Mouse (Mus musculus) megakaryocyte progenitor cell, adult 5-6 weeks (primary cell): ENCODE results near the gene Ifitm5. TPM values are rescaled to one million over a fixed set of nuclear protein-coding genes. Genes with fewer than 3 reads are reported as not detected.
A peak's percentile ranks its signal among the peaks of the same experiment; 100 is the strongest.

ENCODE experiments used
- ATAC-seq: replicated peaks from 2 replicates; pipeline ENCODE4 v1.8.0; 2016; ENCODE audit warnings: mild to moderate bottlenecking, moderate TSS enrichment, inconsistent platforms; ENCODE audit not compliant: poor library complexity
- total RNA-seq, 2 experiments: library from RNA; stranded (forward) in 1 of 2; stranded (reverse) in 1 of 2; fragments of 157-497, 149-512 nt in 1 of 2; fragments of 200-1000 nt in 1 of 2; gene quantifications; 2 replicates each; pipeline versions ENCODE4 v1.2.3 to v1.2.4; 2015 to 2017

Ifitm5 gene
- total RNA-seq, 2 experiments from 2014 or later: 1.1 TPM; not detected in 1

DNA sequence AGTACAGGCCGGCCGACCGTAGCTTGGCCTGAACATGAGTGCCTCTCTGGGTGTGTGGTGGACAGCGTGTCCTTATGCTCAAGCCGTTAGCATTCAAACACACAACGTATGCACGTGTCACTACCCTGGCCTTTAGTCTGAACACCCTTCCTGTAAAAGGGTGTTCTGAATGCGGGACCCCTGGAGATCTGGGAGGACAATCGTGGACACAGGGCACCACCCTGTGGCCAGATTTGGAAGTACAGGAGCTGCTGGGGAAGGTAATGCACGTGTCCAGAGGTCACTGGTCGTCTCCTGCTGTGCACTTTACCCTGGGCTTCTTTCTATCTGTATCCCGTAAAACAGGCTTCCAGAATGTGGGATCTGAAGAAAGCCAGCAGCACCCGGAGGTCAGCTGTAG is 46.9 kb downstream of the Ifitm5 start:
- ATAC-seq: peak; percentile 86

DNA sequence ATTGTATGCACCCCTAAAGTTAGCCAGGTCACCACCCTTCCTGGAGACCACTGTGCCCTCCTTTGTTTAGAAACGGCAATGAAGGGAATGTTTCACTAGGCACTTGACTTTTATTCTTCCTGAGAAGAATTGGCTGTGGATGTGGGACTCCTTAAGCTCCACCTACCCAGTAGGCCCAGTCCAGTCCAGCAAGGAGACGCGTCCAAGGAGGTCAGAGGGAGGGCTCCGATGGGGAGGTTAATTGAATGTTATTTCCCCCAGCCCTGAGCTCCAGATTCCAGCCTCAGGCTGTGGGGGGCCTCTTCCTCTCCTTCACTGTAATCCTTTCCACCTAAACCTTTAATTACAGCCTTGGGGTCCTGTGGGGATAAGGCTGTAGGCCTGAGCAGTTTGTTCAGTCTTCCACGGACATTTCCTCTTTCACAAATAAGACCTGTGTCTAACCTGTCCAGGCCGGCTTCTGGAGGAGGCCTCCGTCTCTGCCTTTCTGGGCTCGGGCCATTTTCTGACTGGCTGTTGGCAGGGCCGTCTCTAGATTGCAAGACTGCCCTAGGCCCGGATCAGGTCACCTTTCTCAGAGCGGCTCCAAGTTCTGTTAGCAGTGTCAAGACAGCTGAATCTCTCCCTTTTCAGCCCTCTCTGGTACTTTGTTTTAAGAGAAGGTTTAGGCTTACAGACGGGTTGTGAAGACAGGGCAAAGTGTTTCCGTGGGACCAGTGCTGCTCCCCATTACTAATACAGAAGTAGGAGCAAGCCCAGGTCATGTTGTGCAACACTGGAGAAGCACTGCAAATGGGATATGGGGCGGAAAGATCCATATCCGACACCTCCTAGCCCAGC is 47.8 kb downstream of the Ifitm5 start:
- no peak for ATAC-seq

DNA sequence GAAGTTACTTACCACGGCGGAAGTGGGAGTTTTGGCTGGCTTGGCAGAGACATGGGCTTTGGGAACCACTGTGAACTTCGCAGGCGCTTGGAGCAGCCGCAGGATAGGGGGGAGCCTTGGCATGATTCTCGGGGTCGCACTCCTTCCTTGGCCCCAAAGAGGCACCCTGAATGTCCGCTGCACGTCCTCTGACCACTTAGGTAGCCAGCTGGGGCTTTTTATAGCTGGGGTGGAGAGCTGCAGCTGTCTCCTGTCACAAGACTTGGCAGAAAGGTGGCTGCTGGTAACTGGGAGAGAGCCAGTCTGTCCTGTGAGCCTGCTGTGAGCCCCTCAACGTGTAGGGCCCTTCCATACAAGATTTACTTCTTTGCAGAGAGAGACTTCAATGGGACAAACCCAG is 49.9 kb downstream of the Ifitm5 start, which contains the start of gene Cox8b:
Cox8b (minus strand) TSS at position 227 of the 400 bp plus-strand sequence.
- ATAC-seq: no peak

DNA sequence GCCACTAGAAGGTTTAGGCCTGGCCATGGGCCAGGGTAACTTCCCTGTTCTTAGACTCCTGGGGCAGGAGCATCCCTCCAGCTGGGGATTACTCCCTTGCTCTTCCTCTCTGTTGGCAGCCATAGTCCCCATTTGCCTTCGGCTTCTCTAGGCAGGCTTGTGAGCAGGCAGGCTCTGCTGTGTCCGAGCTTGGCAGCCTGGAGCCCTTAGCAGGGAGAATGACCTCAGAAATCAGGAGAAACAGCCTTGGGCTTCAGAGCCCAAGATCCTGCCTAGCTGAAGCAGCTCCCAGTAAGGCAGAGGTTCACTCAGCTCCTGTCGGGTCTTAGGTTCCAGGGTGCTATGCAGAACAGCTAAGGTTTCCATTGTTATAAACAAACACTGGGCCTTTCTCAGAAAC is 51.0 kb downstream of the Ifitm5 start:
- no peak for ATAC-seq

Other genes with a start within 250 kb of the Ifitm5 start
- gene Cyp2e1, start 186.6 kb downstream of the Ifitm5 start, total RNA-seq (2015): not detected in 2 replicates
- gene Cyp2e1, start 186.6 kb downstream of the Ifitm5 start, total RNA-seq (2017): not detected in 2 replicates
- 0.20 and 1.4 TPM in 2 replicates for gene Syce1, start 162.4 kb downstream of the Ifitm5 start, total RNA-seq (2015)
- gene Syce1, start 162.4 kb downstream of the Ifitm5 start, total RNA-seq (2017): 2.7 and 4.4 TPM in 2 replicates
- 0.66 and 1.2 TPM in 2 replicates for gene Zfp941, start 128.1 kb downstream of the Ifitm5 start, total RNA-seq (2015)
- 1.4 and 1.5 TPM in 2 replicates for gene Zfp941, start 128.1 kb downstream of the Ifitm5 start, total RNA-seq (2017)
- gene Urah, start 115.3 kb downstream of the Ifitm5 start, total RNA-seq (2015): not detected in 2 replicates
- gene Urah, start 115.3 kb downstream of the Ifitm5 start, total RNA-seq (2017): not detected in 2 replicates
- not detected in 2 replicates for gene Scgb1c1, start 104.7 kb downstream of the Ifitm5 start, total RNA-seq (2015)
- gene Scgb1c1, start 104.7 kb downstream of the Ifitm5 start, total RNA-seq (2017): not detected in 2 replicates
- not detected in 2 replicates for gene Odf3, start 102.5 kb downstream of the Ifitm5 start, total RNA-seq (2015)
- gene Odf3, start 102.5 kb downstream of the Ifitm5 start, total RNA-seq (2017): not detected in 2 replicates
- 0.35 TPM in 1 of 2 replicates, not detected in the other for gene Gm45785, start 94.0 kb downstream of the Ifitm5 start, total RNA-seq (2015)
- not detected in 2 replicates for gene Gm45785, start 94.0 kb downstream of the Ifitm5 start, total RNA-seq (2017)
- gene Ric8a, start 93.3 kb downstream of the Ifitm5 start, total RNA-seq (2015): 26.0 and 38.2 TPM in 2 replicates
- 24.4 and 27.3 TPM in 2 replicates for gene Ric8a, start 93.3 kb downstream of the Ifitm5 start, total RNA-seq (2017)
- gene Bet1l, start 92.7 kb downstream of the Ifitm5 start, total RNA-seq (2015): 9.9 and 12.3 TPM in 2 replicates
- gene Bet1l, start 92.7 kb downstream of the Ifitm5 start, total RNA-seq (2017): 21.8 and 24.6 TPM in 2 replicates
- gene Psmd13, start 68.3 kb downstream of the Ifitm5 start, total RNA-seq (2015): 85.9 and 103 TPM in 2 replicates
- 197 and 208 TPM in 2 replicates for gene Psmd13, start 68.3 kb downstream of the Ifitm5 start, total RNA-seq (2017)
- gene Sirt3, start 68.0 kb downstream of the Ifitm5 start, total RNA-seq (2015): 22.9 and 23.0 TPM in 2 replicates
- 30.0 and 31.9 TPM in 2 replicates for gene Sirt3, start 68.0 kb downstream of the Ifitm5 start, total RNA-seq (2017)
- gene Cox8b, start 49.8 kb downstream of the Ifitm5 start, total RNA-seq (2015): not detected in 2 replicates
- not detected in 2 replicates for gene Cox8b, start 49.8 kb downstream of the Ifitm5 start, total RNA-seq (2017)
- not detected in 2 replicates for gene Nlrp6, start 29.4 kb downstream of the Ifitm5 start, total RNA-seq (2015)
- gene Nlrp6, start 29.4 kb downstream of the Ifitm5 start, total RNA-seq (2017): not detected in 2 replicates
- gene Pgghg, start 8.9 kb downstream of the Ifitm5 start, total RNA-seq (2015): 5.1 and 7.3 TPM in 2 replicates
- gene Pgghg, start 8.9 kb downstream of the Ifitm5 start, total RNA-seq (2017): 8.2 and 9.0 TPM in 2 replicates
- not detected in 2 replicates for gene Gm45717, start 5.6 kb upstream of the Ifitm5 start, total RNA-seq (2015)
- gene Gm45717, start 5.6 kb upstream of the Ifitm5 start, total RNA-seq (2017): 1.1 TPM in 1 of 2 replicates, not detected in the other
- gene Ifitm2, start 5.7 kb upstream of the Ifitm5 start, total RNA-seq (2015): 577 and 637 TPM in 2 replicates
- 287 and 322 TPM in 2 replicates for gene Ifitm2, start 5.7 kb upstream of the Ifitm5 start, total RNA-seq (2017)
- gene Ifitm1, start 16.9 kb upstream of the Ifitm5 start, total RNA-seq (2015): 57.8 and 89.8 TPM in 2 replicates
- gene Ifitm1, start 16.9 kb upstream of the Ifitm5 start, total RNA-seq (2017): 33.7 and 37.5 TPM in 2 replicates
- 147 and 203 TPM in 2 replicates for gene Ifitm3, start 60.5 kb upstream of the Ifitm5 start, total RNA-seq (2015)
- gene Ifitm3, start 60.5 kb upstream of the Ifitm5 start, total RNA-seq (2017): 49.4 and 56.2 TPM in 2 replicates
- 81.7 and 90.1 TPM in 2 replicates for gene Ifitm6, start 67.6 kb upstream of the Ifitm5 start, total RNA-seq (2015)
- gene Ifitm6, start 67.6 kb upstream of the Ifitm5 start, total RNA-seq (2017): 37.7 and 55.9 TPM in 2 replicates
- gene Gm17387, start 78.8 kb upstream of the Ifitm5 start, total RNA-seq (2015): not detected in 2 replicates
- gene Gm17387, start 78.8 kb upstream of the Ifitm5 start, total RNA-seq (2017): not detected in 2 replicates
- gene B4galnt4, start 110.8 kb upstream of the Ifitm5 start, total RNA-seq (2015): 0.84 and 1.3 TPM in 2 replicates
- 1.5 and 2.8 TPM in 2 replicates for gene B4galnt4, start 110.8 kb upstream of the Ifitm5 start, total RNA-seq (2017)
- 1.0 and 2.2 TPM in 2 replicates for gene Pkp3, start 127.9 kb upstream of the Ifitm5 start, total RNA-seq (2015)
- gene Pkp3, start 127.9 kb upstream of the Ifitm5 start, total RNA-seq (2017): 0.10 and 1.1 TPM in 2 replicates
- gene Sigirr, start 150.3 kb upstream of the Ifitm5 start, total RNA-seq (2015): 12.3 and 12.6 TPM in 2 replicates
- 5.8 and 14.0 TPM in 2 replicates for gene Sigirr, start 150.3 kb upstream of the Ifitm5 start, total RNA-seq (2017)
- not detected in 2 replicates for gene Ano9, start 167.5 kb upstream of the Ifitm5 start, total RNA-seq (2015)
- gene Ano9, start 167.5 kb upstream of the Ifitm5 start, total RNA-seq (2017): not detected in 2 replicates
- 5.8 and 9.2 TPM in 2 replicates for gene Ptdss2, start 172.1 kb upstream of the Ifitm5 start, total RNA-seq (2015)
- 5.7 and 5.8 TPM in 2 replicates for gene Ptdss2, start 172.1 kb upstream of the Ifitm5 start, total RNA-seq (2017)
- 36.0 and 41.3 TPM in 2 replicates for gene Rnh1, start 222.6 kb upstream of the Ifitm5 start, total RNA-seq (2015)
- 43.4 and 57.6 TPM in 2 replicates for gene Rnh1, start 222.6 kb upstream of the Ifitm5 start, total RNA-seq (2017)
- gene Hras, start 243.7 kb upstream of the Ifitm5 start, total RNA-seq (2015): 30.5 and 40.6 TPM in 2 replicates
- 19.9 and 23.7 TPM in 2 replicates for gene Hras, start 243.7 kb upstream of the Ifitm5 start, total RNA-seq (2017)
- 0.39 and 0.84 TPM in 2 replicates for gene Lrrc56, start 243.9 kb upstream of the Ifitm5 start, total RNA-seq (2015)
- 0.50 and 3.4 TPM in 2 replicates for gene Lrrc56, start 243.9 kb upstream of the Ifitm5 start, total RNA-seq (2017)